Mouse (Mus musculus) retina, embryonic 14.5 days (tissue): ENCODE measurements around the gene Slc23a3.

Experiments used
- DNase-seq: peaks from one replicate; pipeline ENCODE4 v3.0.0-alpha.2; 2015; ENCODE audit warnings: low spot score

Slc23a3 gene

DNA sequence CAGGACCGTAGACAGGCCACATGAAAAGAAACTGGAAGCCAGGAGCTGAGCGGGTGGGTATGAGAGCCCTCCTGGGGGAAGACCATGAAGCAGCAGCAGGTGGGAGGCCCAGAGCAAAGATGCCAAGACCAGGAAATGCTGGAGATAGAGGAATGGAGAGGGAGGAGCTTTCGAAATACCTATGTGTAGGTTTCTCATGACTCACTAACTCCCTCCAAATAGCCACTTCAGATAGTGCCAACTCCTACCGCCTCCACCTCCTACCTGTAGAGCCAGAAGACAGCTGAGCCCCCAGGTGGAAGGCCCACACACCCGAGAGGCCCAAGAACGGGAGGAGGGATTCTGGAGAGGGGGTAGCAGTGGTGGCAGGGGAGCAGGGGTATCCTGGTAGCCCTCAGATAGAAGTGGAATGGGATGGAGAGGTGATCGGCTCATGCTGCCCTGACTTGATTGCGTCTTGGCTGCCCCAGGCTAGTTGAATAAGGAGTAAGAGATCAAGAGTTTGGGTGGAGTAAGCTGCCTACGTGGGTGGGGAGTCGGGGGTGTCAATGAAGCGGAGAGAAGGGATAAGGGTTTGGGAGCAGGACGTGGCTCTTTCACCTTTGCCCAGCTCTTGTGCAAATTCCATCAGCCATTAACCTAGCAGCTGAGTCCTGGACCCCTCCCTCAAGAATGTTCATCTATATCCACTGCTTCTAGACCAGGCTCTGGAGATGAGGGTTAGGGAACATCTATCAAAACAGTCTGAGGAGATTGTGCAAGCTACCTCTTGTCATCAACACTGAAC, at the start of gene Slc23a3:
Gene Slc23a3, minus strand, starts transcription at position 470 of the 787 bp plus-strand sequence.
- DNase-seq, result no peak

DNA sequence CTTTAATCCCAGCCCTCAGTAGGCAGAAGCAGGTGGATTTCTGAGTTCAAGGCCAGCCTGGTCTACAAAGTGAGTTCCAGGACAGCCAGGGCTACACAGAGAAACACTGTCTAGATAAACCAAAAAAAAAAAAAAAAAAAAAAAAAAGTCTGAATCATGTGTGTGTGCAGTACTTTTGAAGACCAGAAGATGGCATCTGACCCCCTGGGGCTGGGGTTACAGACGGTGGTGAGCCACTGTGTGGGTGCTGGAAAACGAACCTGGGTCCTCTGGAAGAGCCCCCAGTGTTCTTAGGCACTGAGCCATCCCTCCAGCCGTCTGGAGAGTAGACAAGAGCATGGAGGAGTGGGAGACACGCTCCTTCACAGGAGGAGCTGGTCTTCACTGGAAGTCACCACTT, 48.5 kb upstream of the Slc23a3 start:
- DNase-seq, result no peak

DNA sequence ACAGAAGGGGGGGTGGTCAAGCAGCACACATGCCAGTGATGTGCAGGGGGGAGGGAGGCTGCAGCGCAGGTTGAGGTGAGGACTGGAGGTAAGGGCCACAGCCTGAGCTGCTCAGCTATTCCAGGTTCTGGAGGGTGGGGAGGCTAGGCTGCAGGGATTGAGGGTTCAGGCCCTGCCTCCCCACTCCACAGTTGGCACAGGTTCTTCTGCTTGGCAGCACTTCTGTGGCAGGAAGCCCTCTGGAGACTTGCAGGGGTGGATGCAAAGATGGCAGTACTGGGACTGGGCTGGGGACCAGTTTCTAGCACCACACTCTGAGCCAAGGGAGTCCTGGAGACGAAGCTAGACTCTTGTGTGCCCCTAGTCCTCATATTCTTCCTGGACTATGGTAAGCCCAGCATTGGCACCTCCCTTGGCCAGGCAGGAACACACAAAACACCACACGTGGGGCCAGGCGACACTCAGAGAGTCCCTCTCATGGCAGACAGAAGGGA, 47.7 kb upstream of the Slc23a3 start:
- DNase-seq, result no peak

DNA sequence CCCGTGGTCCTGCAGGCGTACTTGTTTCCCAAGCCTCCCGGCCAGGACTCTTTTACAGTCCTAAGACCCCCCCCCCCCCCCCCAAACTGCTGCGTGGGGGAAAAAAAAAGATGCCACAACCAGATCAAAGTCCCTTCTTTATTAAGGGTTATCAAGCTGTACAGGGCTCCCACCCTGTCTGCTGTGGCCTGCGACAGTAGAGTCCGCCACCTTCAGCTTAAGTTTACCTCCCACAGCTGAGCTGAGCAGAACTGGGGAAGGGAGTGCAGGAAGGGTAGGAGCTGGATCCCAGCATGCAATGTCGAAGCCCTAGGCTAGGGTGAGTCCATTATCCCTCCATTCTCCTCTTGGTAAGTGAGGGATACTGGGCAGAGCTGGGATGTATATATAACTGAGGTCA, 47.1 kb upstream of the Slc23a3 start:
- DNase-seq, result no peak

DNA sequence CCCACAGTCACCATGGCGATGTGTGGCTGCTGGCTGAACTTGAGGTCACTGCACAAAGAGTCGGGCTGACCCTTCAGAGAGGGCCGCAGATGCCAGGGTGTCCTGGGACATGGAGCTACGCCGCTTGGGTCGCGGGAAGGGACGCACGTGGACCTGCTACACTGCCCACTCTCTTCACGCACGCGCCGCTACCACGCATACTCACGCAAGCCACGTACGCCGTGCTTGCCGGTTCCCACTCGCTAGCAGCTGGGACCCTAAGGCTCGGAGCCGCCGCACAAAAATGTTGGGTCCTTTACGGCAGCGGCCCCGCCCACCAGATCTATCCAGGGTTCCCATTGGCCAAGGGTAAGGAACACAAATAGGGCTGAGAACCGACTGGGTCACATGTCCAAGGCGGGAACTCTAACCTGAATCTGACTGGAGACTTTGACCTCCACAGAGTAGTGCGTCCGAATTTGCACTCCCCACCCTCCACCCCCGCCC, 46.5 kb upstream of the Slc23a3 start, which contains the start of gene Abcb6:
Gene Abcb6, minus strand, starts transcription at position 288 of the 486 bp plus-strand sequence.
- DNase-seq, result peak; percentile 95

DNA sequence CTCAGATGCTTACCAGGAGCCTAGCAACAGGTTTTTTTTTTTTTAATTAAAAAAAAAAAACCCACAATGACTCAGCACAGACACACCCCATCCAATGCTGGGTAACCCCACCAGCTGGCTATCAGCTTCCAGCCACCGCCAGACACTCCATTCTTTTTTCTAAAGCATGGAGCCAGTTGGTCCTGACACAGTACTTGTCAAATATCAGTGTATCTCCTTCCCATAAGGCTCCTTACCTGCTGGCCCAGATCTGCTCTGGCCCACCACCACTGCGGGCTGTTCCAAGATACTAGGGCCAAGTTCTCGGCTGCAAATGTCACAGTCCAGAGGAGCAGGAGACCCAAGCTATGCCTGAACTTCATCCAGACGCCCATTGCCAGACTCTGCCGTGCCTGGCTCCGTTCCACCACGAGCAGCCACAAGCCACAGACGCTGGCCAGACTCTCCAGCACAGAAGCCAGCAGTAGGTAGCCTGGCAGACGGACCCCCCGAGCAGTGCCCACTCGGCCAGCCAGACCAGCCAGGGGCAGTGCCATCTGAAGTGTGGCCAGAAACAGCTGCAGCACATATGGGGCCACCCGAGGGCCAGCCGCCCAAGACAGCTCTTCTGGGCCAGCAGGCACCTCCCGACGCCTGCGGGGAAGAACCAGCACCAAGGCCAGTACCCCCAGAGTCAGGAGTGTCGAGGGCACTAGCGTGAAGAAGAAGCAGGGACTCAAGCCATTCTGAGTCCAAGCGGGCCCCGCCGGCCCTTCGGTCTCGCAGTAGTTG, 45.8 kb upstream of the Slc23a3 start:
- peak; percentile 13 for DNase-seq

DNA sequence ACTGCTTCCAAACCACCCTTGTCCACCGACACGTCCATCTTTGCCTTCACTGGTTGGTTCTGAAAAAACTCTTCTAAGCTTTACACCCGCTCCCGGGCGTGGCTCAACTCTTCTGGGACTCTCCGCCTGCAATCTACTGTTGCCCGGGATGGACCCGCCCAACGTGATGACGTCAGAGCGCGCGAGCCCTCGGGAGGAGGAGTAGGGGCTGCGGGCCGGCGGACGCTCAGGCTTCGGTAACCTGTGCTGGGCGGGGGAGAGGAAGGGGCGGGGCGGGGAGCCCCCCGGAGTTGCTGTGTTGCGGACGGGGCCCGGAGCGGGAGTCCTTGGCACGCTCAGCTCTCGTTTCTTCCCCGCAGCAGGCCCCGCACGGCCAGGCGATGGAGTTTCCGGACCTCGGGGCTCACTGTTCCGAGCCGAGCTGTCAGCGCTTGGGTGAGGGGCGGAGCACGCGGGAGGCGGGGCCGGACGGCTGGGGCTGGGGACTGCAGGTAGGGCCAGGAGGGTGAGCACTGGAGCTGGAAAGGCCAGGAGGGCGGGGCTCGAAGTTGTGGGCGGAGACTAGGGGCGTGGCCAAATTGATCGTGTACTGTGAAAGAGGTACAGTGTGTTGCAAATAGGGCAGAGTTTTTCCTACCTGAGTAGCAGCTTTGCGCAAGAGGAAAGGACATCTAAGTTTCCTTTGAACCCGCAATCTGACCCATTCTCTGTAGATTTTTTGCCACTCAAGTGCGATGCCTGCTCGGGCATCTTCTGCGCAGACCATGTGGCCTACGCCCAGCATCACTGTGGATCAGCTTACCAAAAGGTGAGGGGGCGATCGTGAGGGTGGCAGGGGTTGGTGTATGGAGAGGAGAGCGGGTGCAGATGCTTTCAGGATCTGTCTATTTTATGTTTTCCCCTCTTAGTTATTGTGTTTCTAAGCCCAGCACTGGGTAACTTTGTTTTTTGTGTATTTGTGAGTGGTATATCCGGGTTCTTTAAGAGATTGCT, 35.1 kb upstream of the Slc23a3 start, which contains the start of gene Zfand2b:
Gene Zfand2b, plus strand, starts transcription at position 175 of the 993 bp plus-strand sequence.
- peak; percentile 93 for DNase-seq

DNA sequence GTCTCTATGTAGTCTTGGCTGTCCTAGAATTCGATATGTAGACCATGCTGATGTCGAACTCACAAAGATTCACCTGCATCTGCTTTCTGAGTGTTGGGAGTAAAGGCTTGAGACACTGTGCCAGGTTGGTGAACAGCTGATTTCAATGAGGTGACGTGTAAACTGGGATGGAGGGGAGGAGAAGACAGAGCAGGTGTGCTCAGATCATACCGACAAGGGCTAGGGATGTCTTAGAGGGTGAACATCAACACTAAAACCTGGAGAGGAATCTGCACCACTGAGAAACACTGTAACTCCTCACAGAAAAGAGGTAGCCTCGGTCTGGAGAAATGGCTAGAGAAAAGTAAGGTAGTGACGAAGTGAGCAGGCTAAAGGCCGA, 34.4 kb upstream of the Slc23a3 start:
- DNase-seq, result no peak

DNA sequence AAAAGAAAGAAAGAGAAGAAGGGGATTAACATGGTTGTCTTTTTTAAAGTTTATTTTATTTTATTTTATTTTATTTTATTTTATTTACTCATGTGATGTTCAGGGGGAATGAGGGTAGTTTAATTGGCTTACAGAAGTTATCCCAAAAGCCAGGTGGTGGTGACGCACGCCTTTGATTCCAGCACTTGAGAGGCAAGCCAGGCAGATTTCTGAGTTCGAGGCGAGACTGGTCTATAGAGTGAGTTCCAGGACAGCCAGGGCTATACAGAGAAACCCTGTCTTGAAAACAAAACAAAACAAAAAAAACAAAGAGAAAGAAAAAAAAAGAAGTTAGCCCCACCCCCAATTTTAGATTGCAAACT, 26.5 kb upstream of the Slc23a3 start:
- DNase-seq, result no peak

DNA sequence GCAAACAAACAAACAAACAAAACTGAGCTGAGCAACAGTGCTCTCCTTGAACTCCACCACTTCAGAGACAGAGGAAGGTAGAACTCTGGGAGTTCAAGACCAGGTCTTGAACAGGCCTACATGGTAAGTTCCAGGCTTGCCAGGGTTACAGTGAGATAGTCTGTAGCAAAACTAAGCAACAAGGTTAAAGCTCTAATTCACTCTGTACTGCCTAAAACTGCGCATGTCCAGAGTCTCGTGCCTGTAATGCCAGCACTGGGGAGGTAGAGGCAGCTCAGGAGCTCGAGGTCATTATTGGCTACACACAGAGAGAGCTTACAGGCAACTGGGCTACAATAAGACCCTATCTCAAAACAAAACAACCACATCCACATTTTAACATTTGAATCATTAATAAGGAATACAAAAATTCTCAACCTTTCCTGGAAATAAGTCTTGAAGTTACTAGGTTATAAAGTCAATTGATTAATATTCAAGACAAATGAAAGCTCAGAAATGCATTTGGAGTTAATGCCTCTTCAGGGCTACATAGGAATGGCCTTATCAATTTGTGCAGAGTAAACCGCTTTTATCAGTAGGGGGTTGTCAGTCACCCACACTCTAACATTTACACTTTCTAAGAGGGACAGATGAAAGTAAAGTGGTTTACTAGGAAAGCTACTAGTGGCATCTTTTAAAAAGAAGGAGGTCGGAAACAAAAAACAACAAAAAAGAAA, 26.0 kb upstream of the Slc23a3 start:
- DNase-seq, result no peak

DNA sequence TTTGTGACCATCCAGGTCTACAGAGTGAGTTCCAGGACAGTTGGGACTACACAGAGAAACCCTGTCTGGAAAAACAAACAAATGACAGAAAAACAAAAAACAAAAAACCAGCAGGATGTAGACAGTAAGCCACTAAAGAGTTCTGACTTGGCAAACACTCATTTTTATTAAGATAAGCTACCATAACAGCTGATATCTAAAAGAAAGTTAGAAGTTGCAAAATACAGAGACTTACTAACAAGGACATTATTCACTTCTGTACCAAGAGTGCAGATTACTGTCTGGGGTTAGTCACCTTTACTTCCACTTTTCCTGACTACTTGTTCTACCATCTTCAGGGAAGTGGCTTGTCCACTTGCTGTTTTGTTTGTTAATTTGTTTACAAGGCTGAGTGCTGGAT, 25.3 kb upstream of the Slc23a3 start:
- DNase-seq, result no peak

DNA sequence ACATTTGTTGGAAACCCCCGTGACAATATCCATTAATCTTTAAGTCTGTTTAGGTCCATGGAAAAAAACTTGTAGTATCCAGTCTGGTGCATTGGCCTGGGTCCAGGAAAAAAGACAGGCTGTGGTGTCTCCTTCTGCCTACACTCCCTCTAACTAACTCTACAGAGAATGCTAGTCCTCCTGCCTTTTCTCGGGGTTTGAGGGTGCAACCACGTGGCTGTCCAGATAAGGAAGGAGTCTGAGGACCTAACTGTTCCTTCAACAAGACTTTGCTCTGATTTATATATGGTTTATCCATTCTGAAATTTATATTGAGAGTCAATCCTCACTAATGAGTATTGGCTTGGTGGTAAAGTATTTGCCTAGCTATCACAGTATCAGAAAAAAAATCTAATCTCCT, 22.1 kb upstream of the Slc23a3 start:
- DNase-seq, result no peak

DNA sequence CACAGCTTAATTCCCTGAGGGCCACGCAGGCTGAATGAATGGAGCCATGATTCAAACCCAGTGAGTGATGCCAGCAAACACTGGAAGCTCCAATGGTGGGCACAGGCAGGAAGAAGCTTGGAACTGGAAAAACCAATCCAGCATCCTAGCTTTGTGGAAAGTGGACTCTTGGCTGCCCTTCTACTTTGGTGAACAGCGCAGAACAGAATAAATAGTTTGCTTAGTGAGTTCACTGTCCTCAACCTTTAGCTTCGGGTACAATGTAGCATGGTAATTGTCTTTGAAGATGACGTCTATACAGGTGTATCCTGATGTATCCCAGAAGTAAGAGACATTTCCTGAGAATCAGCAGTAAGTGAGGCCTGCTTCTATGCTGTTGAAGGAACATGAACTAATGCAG, 15.0 kb upstream of the Slc23a3 start:
- no peak for DNase-seq

DNA sequence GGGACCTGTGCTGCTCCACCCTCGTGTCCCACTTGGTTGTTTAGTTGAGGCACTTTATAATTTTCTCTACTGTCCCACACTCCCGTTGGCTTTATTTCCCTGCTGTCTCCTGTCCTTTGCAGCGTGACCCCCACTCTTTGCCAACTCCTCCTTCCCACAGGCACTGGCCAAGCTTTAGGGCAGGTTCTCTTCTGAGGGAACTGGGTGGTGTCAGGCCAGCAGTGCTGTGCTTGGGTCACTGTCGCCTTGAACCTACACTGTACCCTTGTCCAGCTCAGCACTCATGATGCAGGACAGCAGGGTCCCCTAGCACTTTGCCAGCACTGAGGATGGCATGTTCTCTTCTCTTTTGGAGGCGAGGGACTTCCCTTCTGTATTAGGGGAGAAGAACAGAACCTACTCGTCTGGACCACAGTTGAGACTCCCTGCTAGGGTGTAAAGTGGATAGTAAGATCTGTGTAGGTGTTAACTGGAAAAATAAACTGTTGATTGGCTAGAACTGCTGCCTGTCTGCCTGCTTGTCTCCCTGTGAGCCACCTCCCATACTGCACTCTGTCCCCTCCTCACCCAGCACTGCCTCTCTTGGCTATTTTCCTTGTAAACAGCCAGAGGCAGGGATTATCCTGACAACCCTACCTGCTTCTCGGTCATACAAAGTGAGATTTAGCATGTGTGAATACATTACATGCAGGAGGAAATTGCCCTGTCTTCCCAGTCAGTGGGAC, 13.9 kb upstream of the Slc23a3 start:
- DNase-seq, result no peak

DNA sequence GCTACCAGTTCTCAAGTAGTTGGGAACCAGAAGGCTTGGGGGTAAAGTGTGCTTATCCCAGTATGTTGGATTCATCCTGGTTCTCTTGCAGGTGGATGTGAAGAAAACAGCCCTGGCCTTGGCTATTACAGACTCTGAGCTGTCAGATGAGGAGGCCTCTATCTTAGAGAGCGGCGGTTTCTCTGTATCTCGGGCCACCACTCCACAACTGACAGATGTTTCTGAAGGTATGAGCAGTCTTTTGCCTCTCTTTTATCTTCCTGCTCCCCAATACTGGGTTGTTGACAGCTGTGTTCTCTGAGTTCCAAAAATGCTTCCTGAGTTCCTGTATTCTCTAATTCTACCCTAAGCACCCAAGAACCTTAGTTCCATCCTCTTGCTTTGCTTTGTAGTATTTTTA, 11.9 kb upstream of the Slc23a3 start:
- no peak for DNase-seq

DNA sequence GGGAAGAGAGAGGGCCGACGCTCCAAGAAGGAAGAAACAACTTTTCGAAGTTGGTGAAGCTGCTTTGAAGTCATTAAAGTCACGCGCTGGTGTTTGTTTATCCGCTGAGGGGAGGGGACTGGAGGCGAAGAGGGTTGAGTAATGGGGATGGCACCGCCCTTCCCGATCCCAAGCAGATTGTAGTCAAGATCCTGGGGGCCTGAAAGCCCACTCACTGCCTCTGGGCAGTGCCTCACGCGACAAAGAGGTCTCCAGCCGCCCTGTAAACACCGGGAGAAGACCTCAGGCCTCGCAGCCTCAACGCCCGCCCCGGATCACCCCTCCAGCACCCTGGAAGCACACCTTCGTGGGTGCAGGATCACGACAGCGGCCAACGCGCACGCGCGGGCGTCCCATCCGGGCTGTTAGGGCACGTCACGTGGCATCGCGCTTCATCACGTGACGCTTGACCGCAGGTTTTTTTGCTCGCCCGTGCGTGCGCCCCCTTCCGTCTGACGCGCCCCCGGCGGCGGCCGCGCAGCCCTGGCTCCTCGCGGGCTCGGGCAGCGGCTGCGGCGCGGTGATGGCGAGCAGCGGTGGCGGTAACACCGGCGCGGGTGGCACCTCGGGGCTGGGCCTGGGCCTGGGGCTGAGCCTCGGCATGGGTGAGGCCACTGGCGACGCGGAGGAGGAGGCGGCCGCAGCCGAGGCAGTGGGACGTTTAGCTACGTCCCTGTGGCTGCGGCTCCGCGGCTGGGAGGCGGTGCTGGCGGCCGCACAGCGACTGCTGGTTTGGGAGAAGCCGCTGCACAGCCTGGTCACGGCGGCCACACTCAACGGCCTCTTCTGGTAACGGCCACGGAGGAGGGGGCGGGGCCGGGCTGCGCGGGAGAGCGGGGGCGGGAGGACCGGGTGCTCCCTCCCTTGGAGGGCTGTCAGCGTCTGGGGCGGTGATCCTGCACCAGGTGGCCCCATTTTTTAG, 8.9 kb upstream of the Slc23a3 start, which contains the start of the genes Cnppd1 and Retreg2:
Gene Cnppd1, minus strand, starts transcription at position 411 of the 961 bp plus-strand sequence.
Gene Retreg2, plus strand, starts transcription at position 478 of the 961 bp plus-strand sequence.
- peak; percentile 98 for DNase-seq

DNA sequence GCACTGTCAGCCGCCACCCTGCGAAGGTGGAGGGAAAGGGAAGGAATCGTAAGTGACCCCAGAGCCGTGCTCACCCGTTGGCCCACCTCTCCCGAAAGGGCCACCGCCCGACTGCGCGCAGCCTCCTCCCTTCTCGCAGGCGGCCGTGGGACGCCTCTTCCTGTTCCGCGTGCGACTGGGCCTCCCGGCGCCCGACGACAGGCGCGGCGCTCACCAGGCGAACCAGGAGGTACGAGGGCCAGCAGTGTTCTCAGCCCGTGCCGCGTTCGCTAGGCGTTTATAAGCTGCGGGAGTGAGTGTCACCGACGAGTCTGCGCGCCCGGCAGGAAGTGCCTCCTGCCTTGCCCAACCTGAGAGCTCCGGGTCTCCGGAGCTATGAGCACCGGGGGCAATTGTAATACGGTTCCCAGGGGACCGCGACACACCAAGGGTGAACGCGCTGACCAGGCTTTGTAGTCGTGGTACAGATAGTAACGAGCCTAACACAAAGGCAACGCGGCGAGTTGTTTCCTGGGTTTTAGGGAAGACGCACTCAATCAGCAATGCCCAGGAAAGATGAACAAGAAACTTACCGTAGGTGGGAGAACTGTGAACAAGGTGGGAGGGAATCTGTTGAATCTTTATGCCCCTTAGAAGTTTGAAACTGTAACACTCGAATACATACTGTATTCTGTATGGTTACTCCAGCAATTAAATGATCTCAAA, 7.9 kb upstream of the Slc23a3 start:
- peak; percentile 56 for DNase-seq

DNA sequence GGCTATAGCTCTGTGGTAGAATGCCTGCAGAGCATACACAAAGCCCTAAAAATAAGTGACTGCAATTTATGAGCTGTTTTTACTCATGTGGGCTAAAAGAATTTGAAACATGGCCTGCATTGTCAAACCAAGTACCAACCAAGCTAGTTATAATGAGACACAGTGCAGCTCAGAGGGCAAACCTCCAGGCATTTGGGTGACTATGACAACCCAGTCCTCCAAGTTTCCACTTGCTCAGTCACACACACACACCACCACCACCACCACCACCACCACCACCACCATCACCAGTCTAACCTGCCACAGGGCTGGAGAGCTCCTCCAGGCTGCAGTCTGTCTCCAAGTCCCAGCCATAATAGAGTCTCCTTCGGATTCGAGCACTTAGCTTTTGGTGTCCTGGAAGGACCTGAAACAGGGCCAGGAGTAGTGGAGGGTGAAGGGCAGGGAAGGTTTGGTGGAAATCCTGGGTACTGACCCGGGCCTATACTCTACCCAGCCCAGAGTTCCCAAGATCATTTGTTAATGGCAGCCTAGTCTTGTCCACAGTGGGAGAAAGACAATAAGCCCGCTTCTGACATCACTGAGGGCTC, 7.0 kb upstream of the Slc23a3 start:
- DNase-seq, result no peak
